Mouse (Mus musculus) olfactory bulb, adult 2 months (tissue): ENCODE results near the gene Lmnb2.

Experiments used
- CTCF ChIP-seq: fragments of 200-500 bp; IDR thresholded peaks from 2 replicates; pipeline ENCODE4 v1.5.1; 2012; ENCODE audit warnings: low read depth, mild to moderate bottlenecking, low read length, moderate library complexity; ENCODE audit not compliant: insufficient read depth
- POLR2A ChIP-seq: fragments of 200-500 bp; IDR thresholded peaks from 2 replicates; pipeline ENCODE4 v1.6.1; 2012; ENCODE audit warnings: mild to moderate bottlenecking, low read depth, low read length, moderate library complexity; ENCODE audit not compliant: insufficient read depth

- no peak for TF ChIP-seq CTCF
- TF ChIP-seq POLR2A = no peak
Observed at GRCm38 (mm10) chr10:80925472-80925871, 7.4 kb upstream of the Lmnb2 start.
